Mouse (Mus musculus) heart, postnatal 0 days (tissue): Measurements from ENCODE around the gene Rerg. TPM values are rescaled to one million over a fixed set of nuclear protein-coding genes. Genes with fewer than 3 reads are reported as not detected.
A peak's percentile ranks its signal among the peaks of the same experiment; 100 is the strongest.

Experiments
- ATAC-seq: fragments of 200-750 bp; cut with Nextera tagmentation; 2 replicates; pipeline ENCODE4 v1.8.0; 2017; ENCODE audit warnings: low read depth, moderate number of reproducible peaks, moderate library complexity; ENCODE audit not compliant: insufficient read depth
- DNase-seq: peaks from one replicate; pipeline ENCODE4 v3.0.0-alpha.2; 2016; ENCODE audit warnings: low spot score
- H3K27ac ChIP-seq: fragments of 300-500 bp; sonication (generic); 2 replicates; pipeline ENCODE4 v1.5.1; 2014; ENCODE audit warnings: low read depth, mild to moderate bottlenecking
- H3K27me3 ChIP-seq: fragments of 300-500 bp; sonication (generic); 2 replicates; pipeline ENCODE4 v1.6.1; 2014; ENCODE audit warnings: low read length, mixed read lengths; ENCODE audit not compliant: control insufficient read depth, insufficient read depth
- H3K36me3 ChIP-seq: fragments of 300-500 bp; sonication (generic); replicated peaks from 2 replicates; pipeline ENCODE4 v1.6.1; 2014; ENCODE audit warnings: low read length, mixed read lengths; ENCODE audit not compliant: control insufficient read depth, insufficient read depth
- H3K4me1 ChIP-seq: fragments of 300-500 bp; sonication (generic); 2 replicates; pipeline ENCODE4 v1.6.1; 2014; ENCODE audit warnings: antibody characterized with exemption; ENCODE audit not compliant: control insufficient read depth, insufficient read depth
- H3K4me2 ChIP-seq: fragments of 300-500 bp; sonication (generic); 2 replicates; pipeline ENCODE4 v1.6.1; 2014; ENCODE audit warnings: low read depth, mild to moderate bottlenecking, low read length, moderate library complexity
- H3K4me3 ChIP-seq: fragments of 300-500 bp; sonication (generic); 2 replicates; pipeline ENCODE4 v1.5.1; 2014; ENCODE audit warnings: low read depth, low read length
- H3K9ac ChIP-seq: fragments of 300-500 bp; sonication (generic); replicated peaks from 2 replicates; pipeline ENCODE4 v1.6.1; 2014; ENCODE audit warnings: low read depth, low read length, mixed read lengths
- H3K9me3 ChIP-seq: fragments of 300-500 bp; sonication (generic); replicated peaks from 2 replicates; pipeline ENCODE4 v1.6.1; 2016; ENCODE audit warnings: low read length; ENCODE audit not compliant: control insufficient read depth
- CTCF ChIP-seq: IDR thresholded peaks from 2 replicates; pipeline ENCODE4 v1.5.1; 2016; ENCODE audit warnings: antibody characterized with exemption, control low read depth, low read depth
- EP300 ChIP-seq: IDR thresholded peaks from 2 replicates; pipeline ENCODE4 v1.6.1; 2016; ENCODE audit warnings: antibody characterized with exemption, low read depth
- WGBS: fragments of 180-500 bp; shearing (Covaris S2); extraction: QIAGEN DNeasy Blood & Tissue Kit; methylation state at CpG from one replicate; pipeline ENCODE4 v1.1.7; 2014; 5-methylcytosine and 5-hydroxymethylcytosine counted together
- polyA plus RNA-seq: library from polyadenylated mRNA; unstranded; fragments of >200 nt; fragmentation: Nextera tagmentation; extraction: Ambion mirVana; gene quantifications from 2 replicates; pipeline ENCODE4 v1.2.1, GENCODE M21; 2015
- total RNA-seq: library from RNA; depleted of rRNA; stranded (reverse); fragments of >200 nt; gene quantifications from 2 replicates; pipeline ENCODE4 v1.2.3, GENCODE M21; 2014; ENCODE audit warnings: low replicate concordance

Gene Rerg
- total and polyA plus RNA-seq, 2 experiments from 2014 or later: 0.88 to 4.3 TPM

GRCm38 (mm10) chr6:137155196-137156137 lies 14.8 kb downstream of the Rerg start:
- 64% methylated on average over 26 of the region's 26 CpGs for WGBS
- TF ChIP-seq CTCF: no peak
- no peak for TF ChIP-seq EP300
- Histone ChIP-seq H3K4me2 (peak overlapping the region; percentile 13; the same call in 1 of the 2 replicates), H3K27ac (no peak overlapping the region), H3K9me3 (no peaks in the 10 kb centered on the region), H3K9ac (no peak overlapping the region), H3K4me3 (no peak overlapping the region), H3K27me3 (no peaks in the 10 kb centered on the region), H3K4me1 (no peaks in the 10 kb centered on the region), H3K36me3 (no peaks in the 10 kb centered on the region)
- no peak for DNase-seq
- no peak for ATAC-seq

GRCm38 (mm10) chr6:137153021-137153420 lies 17.3 kb downstream of the Rerg start:
- DNase-seq: no peak
- Histone ChIP-seq H3K27ac (no peak overlapping the region), H3K4me2 (no peak overlapping the region), H3K27me3 (no peaks in the 10 kb centered on the region), H3K9ac (no peak overlapping the region), H3K9me3 (no peaks in the 10 kb centered on the region), H3K36me3 (no peaks in the 10 kb centered on the region), H3K4me3 (no peak overlapping the region), H3K4me1 (no peaks in the 10 kb centered on the region)
- 84% methylated on average over 14 of the region's 14 CpGs for WGBS
- no peak for ATAC-seq
- TF ChIP-seq EP300 (no peak), CTCF (no peak)

- DNase-seq (no peak), ATAC-seq (no peak)
- Histone ChIP-seq H3K27me3 (no peaks in the 10 kb centered on the region), H3K4me2 (no peak overlapping the region), H3K27ac (no peak overlapping the region), H3K4me3 (no peak overlapping the region), H3K9me3 (no peaks in the 10 kb centered on the region), H3K4me1 (no peaks in the 10 kb centered on the region), H3K36me3 (no peaks in the 10 kb centered on the region), H3K9ac (no peak overlapping the region)
- 89% methylated on average over 2 of the region's 2 CpGs for WGBS
- TF ChIP-seq CTCF: no peak
- TF ChIP-seq EP300: no peak
These were observed 19.3 kb downstream of the Rerg start for GRCm38 (mm10) chr6:137151015-137151414.

- no peak for DNase-seq
- Histone ChIP-seq H3K9me3 (no peaks in the 10 kb centered on the region), H3K27ac (no peak overlapping the region), H3K36me3 (no peaks in the 10 kb centered on the region), H3K27me3 (no peaks in the 10 kb centered on the region), H3K4me1 (peaks cover 4% of the 10 kb centered on the region), H3K4me2 (no peak overlapping the region), H3K4me3 (no peak overlapping the region), H3K9ac (no peak overlapping the region)
- ATAC-seq: no peak
- WGBS: 79% methylated on average over 4 of the region's 4 CpGs
- TF ChIP-seq EP300 (no peak), CTCF (no peak)
These were observed 20.5 kb downstream of the Rerg start for GRCm38 (mm10) chr6:137149833-137150232.

GRCm38 (mm10) chr6:137146910-137147309 lies 23.4 kb downstream of the Rerg start:
- H3K4me3 ChIP-seq: no peak overlapping the region
- H3K4me1 ChIP-seq: peaks cover 14% of the 10 kb centered on the region
- ATAC-seq (no peak), DNase-seq (no peak)
- no peaks in the 10 kb centered on the region for H3K36me3 ChIP-seq
- H3K9me3 ChIP-seq: no peaks in the 10 kb centered on the region
- TF ChIP-seq CTCF (no peak), EP300 (no peak)
- no peaks in the 10 kb centered on the region for H3K27me3 ChIP-seq
- H3K9ac ChIP-seq: no peak overlapping the region
- H3K27ac ChIP-seq: no peak overlapping the region
- H3K4me2 ChIP-seq: no peak overlapping the region
- WGBS: 94% methylated on average over 2 of the region's 2 CpGs
